Mouse (Mus musculus): Measurements from ENCODE around the gene Farsb. TPM values are rescaled to one million over a fixed set of nuclear protein-coding genes. Genes with fewer than 3 reads are reported as not detected.

Farsb gene
- polyA plus RNA-seq, 1 experiment from 2014 or later = 100 TPM

GRCm38 (mm10) chr1:78440716-78441115 lies 48.0 kb downstream of the Farsb start:
- no peak for ATAC-seq (ENCODE audit: insufficient number of reproducible peaks, low FRiP score)
- Histone ChIP-seq H3K4me3 (no peak overlapping the region), H3K9me3 (replicated peaks) (no peaks in the 10 kb centered on the region), H3K36me3 (peaks cover 35% of the 10 kb centered on the region), H3K9ac (no peak overlapping the region), H3K4me1 (replicated peaks) (peaks cover 5% of the 10 kb centered on the region; the same call in 1 of the 2 replicates), H3K27ac (ENCODE audit: poor library complexity, severe bottlenecking) (no peak overlapping the region), H3K4me2 (no peak overlapping the region), H3K27me3 (replicated peaks) (no peaks in the 10 kb centered on the region)
- WGBS = 93% methylated on average over 8 of the region's 8 CpGs

GRCm38 (mm10) chr1:78437150-78437549 lies 51.5 kb downstream of the Farsb start:
- Histone ChIP-seq H3K9me3 (replicated peaks) (no peaks in the 10 kb centered on the region), H3K4me2 (no peak overlapping the region), H3K4me1 (replicated peaks) (peaks cover 5% of the 10 kb centered on the region; the same call in 1 of the 2 replicates), H3K27me3 (replicated peaks) (no peaks in the 10 kb centered on the region), H3K36me3 (peaks cover 18% of the 10 kb centered on the region), H3K4me3 (no peak overlapping the region), H3K27ac (ENCODE audit: poor library complexity, severe bottlenecking) (peak overlapping the region; percentile 8; the same call in 1 of the 2 replicates), H3K9ac (no peak overlapping the region)
- 64% methylated on average over 3 of the region's 3 CpGs for WGBS
- ATAC-seq (ENCODE audit: insufficient number of reproducible peaks, low FRiP score) = no peak

DNA sequence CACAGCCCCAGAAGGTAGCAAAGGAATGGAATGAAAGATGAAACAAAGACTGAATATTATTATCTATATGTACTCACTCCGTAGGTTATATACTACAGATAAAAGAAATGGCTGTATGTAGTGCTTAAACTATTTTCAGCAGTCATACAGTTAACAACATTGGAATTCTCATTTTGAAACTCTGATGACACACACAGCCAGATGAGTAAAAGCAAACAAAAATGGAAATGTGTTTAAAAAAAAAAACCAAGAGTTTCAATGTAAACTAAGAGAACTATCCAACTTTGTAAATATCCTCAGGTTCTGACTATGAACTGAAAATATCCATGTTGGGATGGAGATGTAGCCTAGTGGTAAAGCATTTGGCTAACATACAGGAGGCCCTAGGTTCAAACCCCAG lies 52.3 kb downstream of the Farsb start:
- no peak for ATAC-seq (ENCODE audit: insufficient number of reproducible peaks, low FRiP score)
- Histone ChIP-seq H3K4me1 (replicated peaks) (peaks cover 5% of the 10 kb centered on the region; the same call in 1 of the 2 replicates), H3K9me3 (replicated peaks) (no peaks in the 10 kb centered on the region), H3K27ac (ENCODE audit: poor library complexity, severe bottlenecking) (no peak overlapping the region), H3K9ac (no peak overlapping the region), H3K4me3 (no peak overlapping the region), H3K36me3 (peaks cover 17% of the 10 kb centered on the region), H3K4me2 (no peak overlapping the region), H3K27me3 (replicated peaks) (no peaks in the 10 kb centered on the region)
- WGBS = 87% methylated on average over 1 of the region's 1 CpGs

DNA sequence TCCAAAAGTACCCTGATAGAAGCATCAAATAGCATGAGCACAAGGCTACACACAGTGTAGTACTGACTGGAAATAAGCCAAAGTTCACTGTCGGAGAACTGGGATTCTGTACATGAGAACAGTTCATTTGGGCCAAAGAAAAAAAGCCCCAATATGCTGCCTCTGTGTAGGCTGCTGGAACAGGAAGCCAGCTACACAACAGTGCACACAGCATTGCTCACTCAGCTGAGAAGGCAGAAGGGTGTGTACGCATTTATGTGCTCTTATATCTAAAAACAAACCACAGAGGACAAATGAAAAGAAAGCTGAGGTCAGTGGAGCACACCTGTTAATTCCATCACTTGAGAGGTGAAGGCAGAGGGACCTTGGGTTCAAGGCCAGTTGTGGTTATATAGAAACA lies 52.7 kb downstream of the Farsb start:
- H3K27me3 ChIP-seq (replicated peaks) = no peaks in the 10 kb centered on the region
- no peak overlapping the region for H3K4me2 ChIP-seq
- H3K36me3 ChIP-seq = peaks cover 13% of the 10 kb centered on the region
- H3K27ac ChIP-seq (ENCODE audit: poor library complexity, severe bottlenecking) = no peak overlapping the region
- WGBS = 74% methylated on average over 2 of the region's 2 CpGs
- no peak for ATAC-seq (ENCODE audit: insufficient number of reproducible peaks, low FRiP score)
- H3K4me3 ChIP-seq = no peak overlapping the region
- peaks cover 5% of the 10 kb centered on the region; the same call in 1 of the 2 replicates for H3K4me1 ChIP-seq (replicated peaks)
- no peaks in the 10 kb centered on the region for H3K9me3 ChIP-seq (replicated peaks)
- no peak overlapping the region for H3K9ac ChIP-seq

DNA sequence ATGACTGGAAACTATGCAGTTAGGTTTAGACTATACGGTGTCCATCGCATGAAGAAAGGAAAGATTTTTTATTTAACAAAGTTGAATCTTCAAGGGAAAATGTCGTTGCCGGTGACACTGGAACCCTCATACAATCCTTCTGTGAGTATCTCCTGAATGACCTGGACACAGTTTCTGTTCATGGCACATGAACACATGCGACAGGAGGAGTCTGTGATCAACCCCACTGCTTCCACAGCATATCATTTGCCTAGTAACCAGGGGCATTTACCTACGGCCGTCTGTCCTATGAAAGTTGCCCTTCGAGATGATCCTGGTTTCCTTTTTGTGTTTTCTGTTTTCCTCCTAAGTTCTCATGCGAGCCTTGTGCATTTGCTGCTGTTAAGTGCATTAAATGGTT lies 55.2 kb downstream of the Farsb start:
- ATAC-seq (ENCODE audit: insufficient number of reproducible peaks, low FRiP score) = no peak
- Histone ChIP-seq H3K4me2 (no peak overlapping the region), H3K9ac (no peak overlapping the region), H3K27me3 (replicated peaks) (no peaks in the 10 kb centered on the region), H3K27ac (ENCODE audit: poor library complexity, severe bottlenecking) (no peak overlapping the region), H3K36me3 (peaks cover 9% of the 10 kb centered on the region), H3K4me1 (replicated peaks) (peaks cover 13% of the 10 kb centered on the region), H3K4me3 (no peak overlapping the region), H3K9me3 (replicated peaks) (no peaks in the 10 kb centered on the region)
- 89% methylated on average over 9 of the region's 9 CpGs for WGBS

- Histone ChIP-seq H3K36me3 (peaks cover 12% of the 10 kb centered on the region), H3K4me2 (0 out of 2 replicates have a peak overlapping the region, but pooled peaks have one; percentile 4), H3K9me3 (replicated peaks) (no peaks in the 10 kb centered on the region), H3K4me3 (no peak overlapping the region), H3K27ac (ENCODE audit: poor library complexity, severe bottlenecking) (no peak overlapping the region), H3K27me3 (replicated peaks) (no peaks in the 10 kb centered on the region), H3K9ac (no peak overlapping the region), H3K4me1 (replicated peaks) (peaks cover 43% of the 10 kb centered on the region)
- ATAC-seq (ENCODE audit: insufficient number of reproducible peaks, low FRiP score) = no peak
- 72% methylated on average over 11 of the region's 11 CpGs for WGBS
Observed at GRCm38 (mm10) chr1:78428851-78429250, 59.8 kb downstream of the Farsb start.

GRCm38 (mm10) chr1:78426841-78427240 lies 61.9 kb downstream of the Farsb start:
- Histone ChIP-seq H3K4me3 (no peak overlapping the region), H3K9ac (no peak overlapping the region), H3K27ac (ENCODE audit: poor library complexity, severe bottlenecking) (peak overlapping the region; percentile 75; the same call in 1 of the 2 replicates), H3K4me2 (no peak overlapping the region), H3K4me1 (replicated peaks) (peaks cover 54% of the 10 kb centered on the region), H3K27me3 (replicated peaks) (no peaks in the 10 kb centered on the region), H3K36me3 (peaks cover 17% of the 10 kb centered on the region), H3K9me3 (replicated peaks) (no peaks in the 10 kb centered on the region)
- ATAC-seq (ENCODE audit: insufficient number of reproducible peaks, low FRiP score) = no peak
- WGBS = 43% methylated on average over 3 of the region's 3 CpGs

DNA sequence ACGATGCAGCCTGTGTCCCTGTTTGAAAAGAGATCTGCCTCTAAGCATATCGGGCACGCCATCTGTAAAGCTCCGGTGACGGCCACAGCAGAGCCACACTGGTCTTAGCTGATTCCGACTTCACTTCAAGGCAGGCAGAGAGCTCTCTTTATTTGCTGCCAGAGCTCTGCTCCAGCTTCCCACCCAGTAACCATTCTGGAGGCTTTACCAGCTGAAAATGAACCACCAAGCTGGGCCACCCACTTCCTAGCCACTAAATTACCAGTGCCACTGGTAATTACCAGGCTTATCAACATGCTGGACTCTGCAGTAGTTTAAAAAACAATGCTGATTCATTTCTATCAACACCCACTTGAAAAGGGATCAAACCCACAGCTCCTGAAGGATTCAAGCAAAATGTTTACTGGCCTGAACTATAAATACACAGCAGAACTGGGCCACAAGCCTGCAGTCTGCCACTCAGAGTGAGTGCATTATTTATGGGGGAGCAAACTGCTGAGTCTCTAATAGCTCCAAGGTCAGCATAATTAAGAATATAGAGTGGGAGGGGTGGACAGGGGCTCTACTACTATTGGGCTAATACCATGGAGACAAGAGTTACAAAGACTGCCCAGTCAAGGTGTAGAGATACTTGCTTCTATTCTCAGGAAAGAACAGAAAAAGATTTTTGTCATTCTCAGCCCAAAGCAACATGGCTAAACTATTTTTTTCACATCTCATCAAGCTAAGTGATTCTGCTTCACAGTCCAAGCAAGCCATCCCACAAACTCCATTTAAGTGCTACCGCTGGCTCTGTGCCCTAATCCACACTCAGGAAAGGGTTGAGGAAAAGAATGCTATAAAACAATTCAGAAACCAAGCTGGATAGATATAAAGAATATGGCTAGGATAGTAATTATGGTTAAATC lies 62.6 kb downstream of the Farsb start:
- ATAC-seq (ENCODE audit: insufficient number of reproducible peaks, low FRiP score) = no peak
- H3K27ac ChIP-seq (ENCODE audit: poor library complexity, severe bottlenecking) = peak overlapping the region; percentile 75
- H3K4me3 ChIP-seq = no peak overlapping the region
- 64% methylated on average over 7 of the region's 7 CpGs for WGBS
- peak overlapping the region; percentile 9 for H3K4me2 ChIP-seq
- H3K9ac ChIP-seq = no peak overlapping the region
- H3K4me1 ChIP-seq (replicated peaks) = peaks cover 54% of the 10 kb centered on the region
- H3K9me3 ChIP-seq (replicated peaks) = no peaks in the 10 kb centered on the region
- peaks cover 19% of the 10 kb centered on the region for H3K36me3 ChIP-seq
- H3K27me3 ChIP-seq (replicated peaks) = no peaks in the 10 kb centered on the region

DNA sequence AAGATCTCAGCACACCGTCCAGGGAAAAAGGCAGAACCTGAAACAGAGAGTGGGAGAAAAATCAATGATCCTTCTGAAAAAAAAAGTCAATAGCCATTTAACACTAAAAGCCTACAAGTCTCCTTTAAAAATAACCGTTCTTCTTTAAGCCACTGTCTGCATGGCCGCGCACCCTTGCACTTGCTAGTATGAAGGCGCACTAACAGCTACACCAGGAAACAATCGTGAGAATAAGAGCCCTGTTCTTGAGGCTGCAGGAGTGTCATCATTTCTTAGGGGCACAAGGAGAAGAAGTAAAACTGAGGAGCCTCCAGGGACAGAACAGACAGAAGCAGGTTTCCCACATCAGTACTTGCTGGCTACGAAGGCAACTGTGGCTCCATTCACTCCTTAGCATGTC lies 63.4 kb downstream of the Farsb start:
- 87% methylated on average over 7 of the region's 7 CpGs for WGBS
- H3K9me3 ChIP-seq (replicated peaks) = no peaks in the 10 kb centered on the region
- H3K4me2 ChIP-seq = no peak overlapping the region
- no peak overlapping the region for H3K4me3 ChIP-seq
- no peak for ATAC-seq (ENCODE audit: insufficient number of reproducible peaks, low FRiP score)
- H3K27me3 ChIP-seq (replicated peaks) = no peaks in the 10 kb centered on the region
- H3K27ac ChIP-seq (ENCODE audit: poor library complexity, severe bottlenecking) = peak overlapping the region; percentile 75
- peaks cover 54% of the 10 kb centered on the region for H3K4me1 ChIP-seq (replicated peaks)
- H3K9ac ChIP-seq = no peak overlapping the region
- H3K36me3 ChIP-seq = peaks cover 22% of the 10 kb centered on the region

DNA sequence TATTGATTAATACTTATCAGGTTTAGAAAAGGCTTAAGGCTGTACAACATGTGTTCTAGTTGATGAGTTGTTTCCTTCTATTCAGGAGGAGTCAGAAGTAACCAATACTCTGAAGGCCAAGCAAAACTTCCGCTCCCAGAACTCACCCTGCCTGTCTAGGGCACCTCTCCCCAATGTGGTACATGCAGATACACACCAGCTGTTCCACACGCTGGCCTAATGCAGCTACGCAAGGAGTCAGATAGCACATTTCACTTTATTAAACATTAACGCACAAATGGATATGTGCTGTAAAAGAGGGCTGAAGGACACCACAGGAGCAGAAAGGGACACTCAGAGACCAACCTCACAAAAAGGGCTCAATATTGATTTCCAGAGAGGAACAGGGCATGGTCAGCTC lies 63.8 kb downstream of the Farsb start:
- ATAC-seq (ENCODE audit: insufficient number of reproducible peaks, low FRiP score) = no peak
- no peak overlapping the region for H3K4me2 ChIP-seq
- H3K27me3 ChIP-seq (replicated peaks) = no peaks in the 10 kb centered on the region
- peaks cover 22% of the 10 kb centered on the region for H3K36me3 ChIP-seq
- WGBS = 89% methylated on average over 4 of the region's 4 CpGs
- peaks cover 54% of the 10 kb centered on the region for H3K4me1 ChIP-seq (replicated peaks)
- no peak overlapping the region for H3K4me3 ChIP-seq
- no peak overlapping the region for H3K27ac ChIP-seq (ENCODE audit: poor library complexity, severe bottlenecking)
- no peak overlapping the region for H3K9ac ChIP-seq
- H3K9me3 ChIP-seq (replicated peaks) = no peaks in the 10 kb centered on the region

- Histone ChIP-seq H3K4me1 (replicated peaks) (peaks cover 39% of the 10 kb centered on the region), H3K9me3 (replicated peaks) (no peaks in the 10 kb centered on the region), H3K9ac (no peak overlapping the region), H3K4me2 (no peak overlapping the region), H3K36me3 (peaks cover 22% of the 10 kb centered on the region), H3K27ac (ENCODE audit: poor library complexity, severe bottlenecking) (no peak overlapping the region), H3K4me3 (no peak overlapping the region), H3K27me3 (replicated peaks) (no peaks in the 10 kb centered on the region)
- no peak for ATAC-seq (ENCODE audit: insufficient number of reproducible peaks, low FRiP score)
- 80% methylated on average over 2 of the region's 2 CpGs for WGBS
Observed at GRCm38 (mm10) chr1:78422576-78422975, 66.1 kb downstream of the Farsb start.
